Mouse (Mus musculus) lung, embryonic 14.5 days (tissue): ENCODE results near the gene Hcrt. TPM values are rescaled to one million over a fixed set of nuclear protein-coding genes. Genes with fewer than 3 reads are reported as not detected.
"Not testable (repeated sequence)": the region's sequence is repeated elsewhere in the genome, so short reads cannot be mapped to it uniquely, and the experiment has no call there.

Source experiments
- ATAC-seq: fragments of 200-750 bp; cut with Nextera tagmentation; 2 replicates; pipeline ENCODE4 v1.8.0; 2017; ENCODE audit warnings: mild to moderate bottlenecking, moderate TSS enrichment, moderate library complexity; ENCODE audit not compliant: insufficient read depth
- DNase-seq: peaks from one replicate; pipeline ENCODE4 v3.0.0-alpha.2; 2015
- H3K27ac ChIP-seq: fragments of 300-500 bp; sonication (generic); 2 replicates; pipeline ENCODE4 v1.5.1; 2014; ENCODE audit warnings: low read depth, mild to moderate bottlenecking, moderate library complexity
- H3K27me3 ChIP-seq: fragments of 300-500 bp; sonication (generic); 2 replicates; pipeline ENCODE4 v1.6.1; 2014; ENCODE audit warnings: low read length, control low read depth; ENCODE audit not compliant: insufficient read depth
- H3K36me3 ChIP-seq: fragments of 300-500 bp; sonication (generic); 2 replicates; pipeline ENCODE4 v1.6.1; 2014; ENCODE audit warnings: control low read depth; ENCODE audit not compliant: insufficient read depth
- H3K4me1 ChIP-seq: fragments of 300-500 bp; sonication (generic); 2 replicates; pipeline ENCODE4 v1.6.1; 2014; ENCODE audit warnings: antibody characterized with exemption, control low read depth; ENCODE audit not compliant: insufficient read depth
- H3K4me2 ChIP-seq: fragments of 300-500 bp; sonication (generic); 2 replicates; pipeline ENCODE4 v1.6.1; 2014; ENCODE audit warnings: mild to moderate bottlenecking
- H3K4me3 ChIP-seq: fragments of 300-500 bp; sonication (generic); 2 replicates; pipeline ENCODE4 v1.5.1; 2014; ENCODE audit warnings: low read depth, low read length
- H3K9ac ChIP-seq: fragments of 300-500 bp; sonication (generic); 2 replicates; pipeline ENCODE4 v1.6.1; 2014
- H3K9me3 ChIP-seq: fragments of 300-500 bp; sonication (generic); 2 replicates; pipeline ENCODE4 v1.6.1; 2016; ENCODE audit warnings: low read depth, low read length, control low read depth
- CTCF ChIP-seq: IDR thresholded peaks from 2 replicates; pipeline ENCODE4 v1.5.1; 2016; ENCODE audit warnings: antibody characterized with exemption, low read depth
- WGBS: fragments of 180-500 bp; shearing (Covaris S2); extraction: QIAGEN DNeasy Blood & Tissue Kit; methylation state at CpG from one replicate; pipeline ENCODE4 v1.1.7; 2014; 5-methylcytosine and 5-hydroxymethylcytosine counted together
- polyA plus RNA-seq: library from polyadenylated mRNA; unstranded; fragments of >200 nt; fragmentation: Nextera tagmentation; extraction: Ambion mirVana; gene quantifications from 2 replicates; pipeline ENCODE4 v1.2.1, GENCODE M21; 2014

Hcrt gene
- polyA plus RNA-seq, 1 experiment from 2014 or later: not detected

- H3K4me1 ChIP-seq: no peaks in the 10 kb centered on the region
- ATAC-seq: no peak
- H3K27me3 ChIP-seq: no peaks in the 10 kb centered on the region
- H3K36me3 ChIP-seq: peaks cover 35% of the 10 kb centered on the region
- no peak for TF ChIP-seq CTCF
- H3K9ac ChIP-seq: no peak overlapping the region
- no peak overlapping the region for H3K4me3 ChIP-seq
- WGBS: 66% methylated on average over 8 of the region's 8 CpGs
- no peak for DNase-seq
- no peak overlapping the region for H3K4me2 ChIP-seq
- no peak overlapping the region for H3K27ac ChIP-seq
- H3K9me3 ChIP-seq: no peaks in the 10 kb centered on the region
Observed at GRCm38 (mm10) chr11:100796585-100796984, 33.9 kb upstream of the Hcrt start.

- no peak overlapping the region for H3K4me2 ChIP-seq
- H3K27me3 ChIP-seq: no peaks in the 10 kb centered on the region
- H3K9me3 ChIP-seq: no peaks in the 10 kb centered on the region
- 89% methylated on average over 2 of the region's 2 CpGs for WGBS
- H3K9ac ChIP-seq: no peak overlapping the region
- no peak overlapping the region for H3K4me3 ChIP-seq
- H3K4me1 ChIP-seq: no peaks in the 10 kb centered on the region
- no peak overlapping the region for H3K27ac ChIP-seq
- peaks cover 30% of the 10 kb centered on the region for H3K36me3 ChIP-seq
- no peak for TF ChIP-seq CTCF
- no peak for DNase-seq
- no peak for ATAC-seq
Observed at GRCm38 (mm10) chr11:100795386-100795785, 32.7 kb upstream of the Hcrt start.

GRCm38 (mm10) chr11:100791457-100792049 lies 28.8 kb upstream of the Hcrt start:
- Histone ChIP-seq H3K4me3 (no peak overlapping the region), H3K9ac (no peak overlapping the region), H3K27me3 (no peaks in the 10 kb centered on the region), H3K36me3 (peaks cover 47% of the 10 kb centered on the region), H3K27ac (no peak overlapping the region), H3K4me1 (no peaks in the 10 kb centered on the region), H3K4me2 (no peak overlapping the region), H3K9me3 (no peaks in the 10 kb centered on the region)
- no peak for TF ChIP-seq CTCF
- ATAC-seq (no peak), DNase-seq (no peak)
- 86% methylated on average over 2 of the region's 2 CpGs for WGBS

- H3K9ac ChIP-seq, ATAC-seq, H3K4me1 ChIP-seq, H3K4me2 ChIP-seq, DNase-seq, H3K27ac ChIP-seq, H3K27me3 ChIP-seq, H3K4me3 ChIP-seq, H3K9me3 ChIP-seq: not testable (repeated sequence)
- WGBS: 88% methylated on average over 9 of the region's 9 CpGs
- H3K36me3 ChIP-seq: peaks cover 50% of the 10 kb centered on the region
Observed at GRCm38 (mm10) chr11:100790644-100791043, 27.9 kb upstream of the Hcrt start.

GRCm38 (mm10) chr11:100789702-100790101 lies 27.0 kb upstream of the Hcrt start:
- no peaks in the 10 kb centered on the region for H3K9me3 ChIP-seq
- no peaks in the 10 kb centered on the region for H3K4me1 ChIP-seq
- H3K36me3 ChIP-seq: peaks cover 56% of the 10 kb centered on the region
- no peak for TF ChIP-seq CTCF
- no peaks in the 10 kb centered on the region for H3K27me3 ChIP-seq
- ATAC-seq (no peak), DNase-seq (no peak)
- H3K27ac ChIP-seq: no peak overlapping the region
- 88% methylated on average over 3 of the region's 3 CpGs for WGBS
- H3K4me2 ChIP-seq: no peak overlapping the region
- no peak overlapping the region for H3K4me3 ChIP-seq
- no peak overlapping the region for H3K9ac ChIP-seq

- Histone ChIP-seq H3K27ac (no peak overlapping the region), H3K9me3 (no peaks in the 10 kb centered on the region), H3K9ac (no peak overlapping the region), H3K27me3 (no peaks in the 10 kb centered on the region), H3K4me1 (no peaks in the 10 kb centered on the region), H3K4me3 (no peak overlapping the region), H3K36me3 (peaks cover 62% of the 10 kb centered on the region), H3K4me2 (no peak overlapping the region)
- no peak for ATAC-seq
- 90% methylated on average over 2 of the region's 2 CpGs for WGBS
- DNase-seq: no peak
- no peak for TF ChIP-seq CTCF
Observed at GRCm38 (mm10) chr11:100785774-100786173, 23.0 kb upstream of the Hcrt start.

GRCm38 (mm10) chr11:100784286-100784685 lies 21.6 kb upstream of the Hcrt start:
- Histone ChIP-seq H3K9me3 (no peaks in the 10 kb centered on the region), H3K27ac (no peak overlapping the region), H3K27me3 (no peaks in the 10 kb centered on the region), H3K4me3 (no peak overlapping the region), H3K9ac (no peak overlapping the region), H3K4me1 (no peaks in the 10 kb centered on the region), H3K36me3 (peaks cover 60% of the 10 kb centered on the region), H3K4me2 (no peak overlapping the region)
- no peak for TF ChIP-seq CTCF
- 81% methylated on average over 8 of the region's 8 CpGs for WGBS
- no peak for ATAC-seq
- DNase-seq: no peak

- Histone ChIP-seq H3K9me3 (no peaks in the 10 kb centered on the region), H3K4me2 (no peak overlapping the region), H3K4me3 (no peak overlapping the region), H3K9ac (no peak overlapping the region), H3K36me3 (peaks cover 48% of the 10 kb centered on the region), H3K4me1 (no peaks in the 10 kb centered on the region), H3K27me3 (no peaks in the 10 kb centered on the region), H3K27ac (no peak overlapping the region)
- ATAC-seq (no peak), DNase-seq (no peak)
- no peak for TF ChIP-seq CTCF
- 84% methylated on average over 13 of the region's 13 CpGs for WGBS
Observed at GRCm38 (mm10) chr11:100782568-100782967, 19.8 kb upstream of the Hcrt start.
